ENCODE assay signal across 11 mouse cellular contexts in genomic region chr12:85444646-85445045, GRCm38 (mm10). TPM values are rescaled to one million over a fixed set of nuclear protein-coding genes. Genes with fewer than 3 reads are reported as not detected.
DNase-seq lines count a peak whose midpoint lies in the region; ATAC-seq and TF ChIP-seq lines count a peak whose summit lies in the region.
"Had no signal": no experiment of that assay in that cellular context is flagged by ENCODE, and none has a peak within 500 bp of the region (broad histone marks: within the 10 kb centered on the region; RNA-seq: fewer than 3 reads in every experiment).

No protein-coding gene starts in this region.

- H3K4me2 ChIP-seq in heart, embryonic 16.5 days (ENCODE audit: low read depth, low read length) = peak overlapping the region; percentile 45
- H3K4me2 ChIP-seq in lung, postnatal 0 days (replicated peaks; ENCODE audit: low read depth, low read length) = peak overlapping the region; percentile 36
- peak overlapping the region; percentile 25; the same call in 1 of the 2 replicates for H3K4me2 ChIP-seq in stomach, postnatal 0 days (replicated peaks; ENCODE audit: low read depth)

- no peak for TF ChIP-seq EP300 in lung, postnatal 0 days (IDR thresholded peaks at IDR 0.05)
- TF ChIP-seq EP300 in stomach, postnatal 0 days (optimal IDR thresholded peaks at IDR 0.05) = no peak

- H3K36me3 ChIP-seq in kidney, adult 2 months (ENCODE audit: control insufficient read depth, insufficient read depth, low read length) = no peaks in the 10 kb centered on the region
- no peaks in the 10 kb centered on the region for H3K36me3 ChIP-seq in heart, embryonic 16.5 days (ENCODE audit: control insufficient read depth, insufficient read depth)
- H3K36me3 ChIP-seq in lung, postnatal 0 days (ENCODE audit: insufficient read depth, low read length) = no peaks in the 10 kb centered on the region
- no peaks in the 10 kb centered on the region for H3K36me3 ChIP-seq in stomach, postnatal 0 days (ENCODE audit: control insufficient read depth, insufficient read depth, low read length)

- ATAC-seq in heart, embryonic 16.5 days (replicated peaks; ENCODE audit: extremely low read depth, insufficient read depth, low FRiP score) = no peak; the same call in 1 of the 2 replicates
- ATAC-seq in lung, postnatal 0 days = no peak
- ATAC-seq in stomach, postnatal 0 days (ENCODE audit: low FRiP score, low TSS enrichment) = no peak
- ATAC-seq: forebrain, embryonic 16.5 days had no signal

- H3K4me3 ChIP-seq in kidney, adult 2 months (ENCODE audit: insufficient read depth, low read depth, low read length) = no peak overlapping the region
- peak overlapping the region; percentile 11; the same call in 1 of the 2 replicates for H3K4me3 ChIP-seq in heart, embryonic 16.5 days (ENCODE audit: low read length)
- H3K4me3 ChIP-seq in lung, postnatal 0 days (ENCODE audit: low read depth, low read length) = no peak overlapping the region
- no peak overlapping the region for H3K4me3 ChIP-seq in stomach, postnatal 0 days (ENCODE audit: low read depth, low read length)

- WGBS in kidney, adult 2 months = 51% methylated on average over 6 of the region's 6 CpGs
- 41% methylated on average over 6 of the region's 6 CpGs for WGBS in heart, embryonic 16.5 days
- WGBS in lung, postnatal 0 days = 34% methylated on average over 6 of the region's 6 CpGs
- WGBS in stomach, postnatal 0 days = 55% methylated on average over 6 of the region's 6 CpGs

- no peak for TF ChIP-seq POLR2A in kidney, adult 2 months (IDR thresholded peaks at IDR 0.05; ENCODE audit: low read depth, low read length)

- peak; percentile 23 for DNase-seq in kidney, adult 2 months
- no peak for DNase-seq in kidney, postnatal 36 days
- DNase-seq in lung, postnatal 0 days (ENCODE audit: low spot score) = peak; percentile 35
- DNase-seq in stomach, postnatal 0 days (ENCODE audit: low spot score) = no peak
- no peak for DNase-seq in left cerebral cortex, adult 9 months (ENCODE audit: low spot score in 2 of 2)
- DNase-seq in cerebellum, adult 8-10 months = no peak
- no peak for DNase-seq in gastrocnemius, postnatal 14 days
- DNase-seq: cerebellum, adult 18-20 months; left cerebral cortex, postnatal 4 days had no signal

- H3K27me3 ChIP-seq in kidney, adult 2 months (replicated peaks; ENCODE audit: control insufficient read depth, insufficient read depth, low read length) = no peaks in the 10 kb centered on the region
- no peaks in the 10 kb centered on the region for H3K27me3 ChIP-seq in heart, embryonic 16.5 days (ENCODE audit: control insufficient read depth, insufficient read depth, low read length)
- H3K27me3 ChIP-seq in lung, postnatal 0 days (replicated peaks; ENCODE audit: insufficient read depth, low read length) = no peaks in the 10 kb centered on the region
- no peaks in the 10 kb centered on the region for H3K27me3 ChIP-seq in stomach, postnatal 0 days (ENCODE audit: control insufficient read depth, insufficient read depth, low read length)

- TF ChIP-seq CTCF in kidney, adult 2 months (conservative IDR thresholded peaks at IDR 0.05; ENCODE audit: insufficient read depth, insufficient read length, low read depth, low read length) = no peak
- TF ChIP-seq CTCF in lung, postnatal 0 days (IDR thresholded peaks at IDR 0.05) = no peak
- TF ChIP-seq CTCF in stomach, postnatal 0 days (IDR thresholded peaks at IDR 0.05; ENCODE audit: low read depth) = no peak

- no peak overlapping the region for H3K27ac ChIP-seq in kidney, adult 2 months (ENCODE audit: insufficient read depth, low read depth, low read length)
- H3K27ac ChIP-seq in heart, embryonic 16.5 days (ENCODE audit: low read length) = peak overlapping the region; percentile 8
- H3K27ac ChIP-seq in lung, postnatal 0 days (ENCODE audit: low read length) = no peak overlapping the region
- 0 out of 2 replicates have a peak overlapping the region, but pooled peaks have one; percentile 49 for H3K27ac ChIP-seq in stomach, postnatal 0 days (replicated peaks)

- intact Hi-C loops in gastrocnemius, postnatal 14 days (cut with DNase I; ENCODE audit: low total_unique reads) = no loop called here

- no peaks in the 10 kb centered on the region for H3K9me3 ChIP-seq in heart, embryonic 16.5 days (replicated peaks; ENCODE audit: control insufficient read depth, low read length)
- H3K9me3 ChIP-seq in lung, postnatal 0 days (ENCODE audit: low read length) = no peaks in the 10 kb centered on the region
- H3K9me3 ChIP-seq in stomach, postnatal 0 days (ENCODE audit: control insufficient read depth, low read length) = no peaks in the 10 kb centered on the region

- H3K4me1 ChIP-seq in kidney, adult 2 months (ENCODE audit: control insufficient read depth, insufficient read depth, low read length) = no peaks in the 10 kb centered on the region
- peaks cover 12% of the 10 kb centered on the region for H3K4me1 ChIP-seq in heart, embryonic 16.5 days (ENCODE audit: control insufficient read depth, insufficient read depth, low read length)
- no peaks in the 10 kb centered on the region for H3K4me1 ChIP-seq in lung, postnatal 0 days (ENCODE audit: insufficient read depth, low read depth, low read length)
- H3K4me1 ChIP-seq in stomach, postnatal 0 days (replicated peaks; ENCODE audit: control insufficient read depth, insufficient read depth) = no peaks in the 10 kb centered on the region

- no peak overlapping the region for H3K9ac ChIP-seq in heart, embryonic 16.5 days (ENCODE audit: low read length)
- no peak overlapping the region for H3K9ac ChIP-seq in lung, postnatal 0 days (replicated peaks; ENCODE audit: low read depth)
- H3K9ac ChIP-seq in stomach, postnatal 0 days (ENCODE audit: low read length) = no peak overlapping the region

RNA-seq across cellular contexts. Expression of gene Fos, which starts 29.0 kb away (rescaled TPM):
- 1.2 and 1.3 TPM in 2 replicates for polyA plus RNA-seq in kidney, adult 2 months (2012; rRNA removed)
- polyA plus RNA-seq in heart, embryonic 16.5 days (2015; fragmentation: Nextera tagmentation; extraction: Ambion mirVana) = 5.0 and 6.6 TPM in 2 replicates
- 30.8 and 33.8 TPM in 2 replicates for polyA plus RNA-seq in lung, postnatal 0 days (2015; fragmentation: Nextera tagmentation; extraction: Ambion mirVana)
- 18.2 and 23.2 TPM in 2 replicates for polyA plus RNA-seq in stomach, postnatal 0 days (2015; fragmentation: Nextera tagmentation; extraction: Ambion mirVana)
- 1 to 10 TPM; 7.6 to 8.9 TPM for total RNA-seq in gastrocnemius, postnatal 14 days (2021)

Comparison
In these comparisons a context has a peak if more than half of its experiments do, and no peak if none do; other contexts are left out.
1. DNase-seq: peak in kidney, adult 2 months (single experiment) and lung, postnatal 0 days (single experiment); none in kidney, postnatal 36 days (0 of 2), stomach, postnatal 0 days (single experiment), left cerebral cortex, adult 9 months (0 of 2), cerebellum, adult 8-10 months (single experiment) and gastrocnemius, postnatal 14 days (single experiment).
2. H3K27ac ChIP-seq: peak in heart, embryonic 16.5 days (single experiment) and stomach, postnatal 0 days (single experiment); none in kidney, adult 2 months (single experiment) and lung, postnatal 0 days (single experiment).
3. Peak in every context shown above with its lines, with median percentiles within 50 percentile points of each other: H3K4me2 ChIP-seq.